Mouse (Mus musculus) ES-Bruce4 (cell line): ENCODE measurements around the gene Sgca. TPM values are rescaled to one million over a fixed set of nuclear protein-coding genes. Genes with fewer than 3 reads are reported as not detected.
A peak's percentile ranks its signal among the peaks of the same experiment; 100 is the strongest.

Experiments used
- H3K27ac ChIP-seq: 2 replicates; pipeline ENCODE4 v1.5.1; 2012; ENCODE audit warnings: low read length, inconsistent platforms; ENCODE audit not compliant: insufficient read depth
- H3K27me3 ChIP-seq: 2 replicates; pipeline ENCODE4 v1.6.1; 2012; ENCODE audit warnings: mild to moderate bottlenecking, low read length, inconsistent platforms; ENCODE audit not compliant: control insufficient read depth, poor library complexity, insufficient read depth, severe bottlenecking
- H3K36me3 ChIP-seq: 2 replicates; pipeline ENCODE4 v1.6.1; 2012; ENCODE audit warnings: inconsistent platforms, mild to moderate bottlenecking, low read length, moderate library complexity; ENCODE audit not compliant: control insufficient read depth, poor library complexity, insufficient read depth, severe bottlenecking
- H3K4me1 ChIP-seq: one replicate; pipeline ENCODE4 v1.8.1; 2011; ENCODE audit warnings: low read length; ENCODE audit not compliant: control insufficient read depth, insufficient read depth
- H3K4me3 ChIP-seq: 2 replicates; pipeline ENCODE4 v1.5.1; 2011; ENCODE audit warnings: low read depth, mild to moderate bottlenecking, low read length
- H3K9ac ChIP-seq: 2 replicates; pipeline ENCODE4 v1.6.1; 2012; ENCODE audit warnings: low read depth, mild to moderate bottlenecking, inconsistent platforms; ENCODE audit not compliant: poor library complexity, severe bottlenecking
- H3K9me3 ChIP-seq: replicated peaks from 2 replicates; pipeline ENCODE4 v1.6.1; 2012; ENCODE audit warnings: mild to moderate bottlenecking, low read length, inconsistent platforms; ENCODE audit not compliant: control insufficient read depth, poor library complexity, insufficient read depth, severe bottlenecking
- CTCF ChIP-seq: IDR thresholded peaks from one replicate; pipeline ENCODE4 v1.8.1; 2011; ENCODE audit warnings: low read depth, low read length
- EP300 ChIP-seq: IDR thresholded peaks from 2 replicates; pipeline ENCODE4 v1.6.1; 2011; ENCODE audit warnings: low read depth, low read length; ENCODE audit not compliant: insufficient read depth
- POLR2A ChIP-seq: IDR thresholded peaks from one replicate; pipeline ENCODE4 v1.8.1; 2011; ENCODE audit warnings: low read length; ENCODE audit not compliant: insufficient read depth
- polyA plus RNA-seq: library from polyadenylated mRNA; stranded (reverse); fragments of >200 nt; gene quantifications from 2 replicates; pipeline ENCODE4 v1.2.4, GENCODE M21; 2011; ENCODE audit warnings: low read depth; ENCODE audit not compliant: missing spikeins, insufficient read depth, insufficient read length

Sgca gene
- polyA plus RNA-seq, 1 experiment = not detected

DNA sequence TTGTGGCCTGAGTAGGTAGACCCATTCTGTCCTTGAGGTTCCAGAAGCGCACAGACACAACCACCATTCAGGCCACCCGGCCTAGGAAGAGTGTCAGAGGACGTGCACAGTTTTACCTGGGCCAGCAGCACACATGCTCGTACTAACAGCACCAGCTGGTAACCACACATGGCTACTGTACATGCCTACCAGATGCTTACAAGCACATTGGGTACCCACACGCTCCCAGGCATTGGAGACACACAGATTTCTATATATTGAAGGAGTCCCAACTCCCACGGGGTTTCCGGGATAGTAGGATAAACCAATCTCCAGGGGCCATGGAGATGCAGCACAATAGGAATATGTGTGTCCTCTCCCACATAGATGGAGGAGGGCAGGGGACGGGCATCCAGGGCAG is 26.6 kb upstream of the Sgca start:
- no peak overlapping the region for H3K27ac ChIP-seq
- no peak overlapping the region for H3K9ac ChIP-seq
- H3K36me3 ChIP-seq = no peaks in the 10 kb centered on the region
- no peaks in the 10 kb centered on the region for H3K9me3 ChIP-seq
- H3K4me3 ChIP-seq = no peak overlapping the region
- no peaks in the 10 kb centered on the region for H3K27me3 ChIP-seq
- no peak for TF ChIP-seq EP300
- no peak for TF ChIP-seq POLR2A
- no peak for TF ChIP-seq CTCF
- H3K4me1 ChIP-seq = no peaks in the 10 kb centered on the region

DNA sequence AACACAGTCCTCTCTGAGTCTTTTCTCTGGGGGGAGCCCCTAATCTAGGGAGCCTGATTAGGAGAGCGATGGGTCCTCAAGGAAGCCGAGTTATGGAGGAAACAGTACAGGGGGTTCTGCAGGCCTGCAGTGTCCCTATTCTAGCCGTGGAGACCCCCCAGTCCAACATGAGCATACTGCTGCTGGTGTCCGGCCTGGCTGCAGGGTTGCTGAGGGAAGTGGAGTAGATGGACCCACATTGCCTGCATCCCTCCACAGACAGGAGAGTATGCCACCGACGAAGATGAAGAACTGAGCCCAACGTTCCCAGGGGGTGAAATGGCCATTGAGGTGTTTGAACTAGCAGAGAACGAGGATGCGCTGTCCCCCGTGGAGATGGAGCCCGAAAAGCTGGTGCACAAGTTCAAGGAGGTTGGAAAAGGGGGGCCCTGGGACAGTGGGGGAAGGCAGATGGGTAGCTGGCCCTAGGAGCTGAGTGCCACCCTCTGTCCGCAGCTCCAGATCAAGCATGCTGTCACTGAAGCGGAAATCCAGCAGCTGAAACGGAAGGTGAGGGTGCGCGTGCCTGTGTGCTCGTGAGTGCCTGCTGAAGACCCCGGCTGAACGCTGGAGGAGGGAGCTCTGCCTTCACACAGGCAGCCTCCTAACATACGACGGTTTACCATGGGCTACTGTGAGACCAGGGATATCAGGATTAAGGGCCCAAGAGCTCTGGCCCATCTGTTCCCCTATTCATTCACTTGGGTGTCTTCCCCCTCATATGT is 25.6 kb upstream of the Sgca start:
- H3K27me3 ChIP-seq = no peaks in the 10 kb centered on the region
- no peaks in the 10 kb centered on the region for H3K36me3 ChIP-seq
- H3K4me3 ChIP-seq = no peak overlapping the region
- no peak overlapping the region for H3K9ac ChIP-seq
- no peaks in the 10 kb centered on the region for H3K4me1 ChIP-seq
- no peak for TF ChIP-seq POLR2A
- TF ChIP-seq CTCF = no peak
- no peak for TF ChIP-seq EP300
- H3K27ac ChIP-seq = no peak overlapping the region
- no peaks in the 10 kb centered on the region for H3K9me3 ChIP-seq

DNA sequence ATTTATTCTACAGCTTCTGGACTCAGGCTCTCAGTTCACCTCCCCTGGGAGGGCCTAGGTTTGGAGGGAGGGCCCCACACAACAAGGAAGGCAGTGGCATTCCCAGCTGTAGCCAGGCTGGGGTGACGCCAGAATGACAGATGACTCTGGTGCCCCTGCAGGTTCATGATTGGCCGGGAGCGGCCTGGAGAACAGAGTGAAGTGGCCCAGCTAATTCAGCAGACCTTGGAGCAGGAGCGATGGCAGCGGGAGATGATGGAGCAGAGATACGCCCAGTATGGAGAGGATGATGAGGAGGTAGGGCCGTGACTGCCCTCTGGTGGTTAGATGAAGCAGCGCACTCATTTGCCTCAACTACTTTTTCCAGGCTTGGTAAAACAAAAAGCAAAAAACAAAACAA is 24.9 kb upstream of the Sgca start:
- Histone ChIP-seq H3K9ac (no peak overlapping the region), H3K4me1 (no peaks in the 10 kb centered on the region), H3K36me3 (no peaks in the 10 kb centered on the region), H3K9me3 (no peaks in the 10 kb centered on the region), H3K4me3 (no peak overlapping the region), H3K27ac (no peak overlapping the region), H3K27me3 (no peaks in the 10 kb centered on the region)
- TF ChIP-seq EP300 (no peak), CTCF (peak; percentile 96)

DNA sequence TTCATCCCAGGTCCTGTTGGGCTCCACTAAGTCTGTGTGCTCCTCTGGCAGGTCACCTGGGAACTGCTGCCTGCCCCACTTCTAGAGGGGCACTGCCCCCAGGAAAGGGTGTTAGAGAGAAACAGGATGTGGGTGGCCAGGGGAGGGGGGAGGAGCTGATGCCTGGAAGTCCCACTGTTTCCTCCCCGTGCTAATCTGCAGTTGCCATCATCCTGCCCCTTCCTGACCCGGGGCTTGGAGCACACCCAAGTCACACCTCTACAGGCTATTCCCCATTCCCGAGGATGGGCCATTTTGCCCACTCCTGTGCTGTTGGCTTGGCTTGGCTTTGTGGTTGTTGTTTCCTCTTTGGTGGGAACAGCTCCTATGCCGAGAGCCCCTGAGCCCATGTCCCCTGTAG is 24.4 kb upstream of the Sgca start:
- Histone ChIP-seq H3K36me3 (no peaks in the 10 kb centered on the region), H3K9ac (no peak overlapping the region), H3K4me3 (no peak overlapping the region), H3K27me3 (no peaks in the 10 kb centered on the region), H3K4me1 (no peaks in the 10 kb centered on the region), H3K27ac (no peak overlapping the region), H3K9me3 (no peaks in the 10 kb centered on the region)
- no peak for TF ChIP-seq EP300

DNA sequence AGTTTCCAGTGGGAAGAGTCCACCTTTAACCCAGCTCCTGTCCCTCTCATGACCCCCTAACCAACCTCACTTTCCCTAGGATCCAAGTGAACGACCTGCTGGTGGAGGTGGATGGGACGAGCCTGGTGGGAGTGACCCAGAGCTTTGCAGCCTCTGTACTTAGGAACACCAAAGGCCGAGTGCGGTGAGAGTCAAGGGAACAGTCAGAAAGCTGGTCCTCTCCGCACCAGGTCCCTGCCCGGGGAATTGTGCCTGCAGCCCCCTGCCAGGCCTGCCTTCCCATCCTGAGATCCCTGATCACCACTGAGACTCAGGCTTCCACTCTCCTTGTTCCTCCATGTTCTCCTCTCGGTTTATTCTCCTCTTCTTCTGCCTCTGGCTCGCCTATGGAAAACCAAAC is 24.0 kb upstream of the Sgca start:
- no peak for TF ChIP-seq POLR2A
- no peak for TF ChIP-seq CTCF
- TF ChIP-seq EP300 = no peak
- Histone ChIP-seq H3K36me3 (no peaks in the 10 kb centered on the region), H3K27ac (no peak overlapping the region), H3K27me3 (no peaks in the 10 kb centered on the region), H3K9ac (no peak overlapping the region), H3K9me3 (no peaks in the 10 kb centered on the region), H3K4me3 (no peak overlapping the region), H3K4me1 (no peaks in the 10 kb centered on the region)

DNA sequence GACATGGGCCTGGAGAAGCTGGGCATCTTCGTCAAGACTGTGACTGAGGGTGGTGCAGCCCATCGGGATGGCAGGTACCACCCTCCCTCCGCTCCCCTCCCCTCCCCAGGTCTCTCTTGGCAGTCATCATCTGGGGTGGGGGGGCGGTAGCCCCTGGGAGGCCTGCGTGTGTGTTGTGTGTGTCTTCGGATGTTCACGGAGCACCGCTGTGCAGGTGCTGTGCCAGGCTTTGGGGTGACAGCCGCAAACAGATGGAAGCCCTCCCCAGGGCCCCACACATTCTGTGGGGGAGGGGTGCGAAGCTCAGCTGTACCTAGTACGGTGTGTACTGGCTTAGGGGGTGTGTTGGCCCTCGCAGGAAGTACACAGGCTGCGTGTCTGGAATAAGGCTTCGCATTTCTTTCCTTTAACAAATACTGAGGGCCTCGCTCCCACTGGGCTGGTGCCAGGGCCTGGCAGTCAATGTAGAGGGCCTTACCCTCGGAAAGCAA is 22.0 kb upstream of the Sgca start:
- no peak overlapping the region for H3K9ac ChIP-seq
- no peaks in the 10 kb centered on the region for H3K4me1 ChIP-seq
- no peak for TF ChIP-seq CTCF
- TF ChIP-seq POLR2A = no peak
- TF ChIP-seq EP300 = no peak
- H3K4me3 ChIP-seq = no peak overlapping the region
- no peaks in the 10 kb centered on the region for H3K27me3 ChIP-seq
- H3K36me3 ChIP-seq = no peaks in the 10 kb centered on the region
- H3K27ac ChIP-seq = no peak overlapping the region
- H3K9me3 ChIP-seq = no peaks in the 10 kb centered on the region
